Mouse (Mus musculus) kidney, adult 18-20 months (tissue): Measurements from ENCODE around the gene Ubr2.

Experiments used
- DNase-seq: peaks from one replicate; pipeline ENCODE4 v3.0.0; 2021

Gene Ubr2

GRCm38 (mm10) chr17:47009898-47010721 lies at the start of gene Ubr2:
Ubr2 (minus strand) TSS chr17:47010556.
- peak; percentile 93 for DNase-seq

DNA sequence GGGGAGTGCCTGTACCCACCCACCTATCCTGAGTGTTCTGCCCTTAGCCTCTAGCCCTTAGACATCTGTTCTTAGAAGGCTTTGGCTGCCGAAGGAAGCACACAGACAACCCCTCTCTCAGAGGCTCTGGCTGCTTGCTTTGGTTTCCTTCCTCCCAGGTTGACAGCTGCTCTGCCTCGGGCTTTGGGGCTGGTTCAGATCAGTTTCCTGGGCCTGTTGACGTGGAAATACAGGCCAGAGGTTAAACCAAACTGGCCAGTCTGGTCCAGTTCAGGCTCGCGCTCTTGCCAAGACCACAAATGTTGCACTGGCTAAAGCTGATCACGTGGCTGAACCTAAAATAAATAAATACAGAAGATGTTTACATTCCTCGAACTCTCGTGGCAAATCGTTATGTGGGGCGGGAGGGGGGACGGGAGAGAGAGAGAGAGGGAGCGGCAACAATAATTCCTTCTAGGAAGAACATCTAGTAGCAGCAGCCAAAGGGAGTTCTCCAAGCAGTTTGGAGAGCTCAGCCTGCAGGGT lies 49.5 kb upstream of the Ubr2 start:
- peak; percentile 76 for DNase-seq

GRCm38 (mm10) chr17:47057966-47058365 lies 47.6 kb upstream of the Ubr2 start:
- no peak for DNase-seq

DNA sequence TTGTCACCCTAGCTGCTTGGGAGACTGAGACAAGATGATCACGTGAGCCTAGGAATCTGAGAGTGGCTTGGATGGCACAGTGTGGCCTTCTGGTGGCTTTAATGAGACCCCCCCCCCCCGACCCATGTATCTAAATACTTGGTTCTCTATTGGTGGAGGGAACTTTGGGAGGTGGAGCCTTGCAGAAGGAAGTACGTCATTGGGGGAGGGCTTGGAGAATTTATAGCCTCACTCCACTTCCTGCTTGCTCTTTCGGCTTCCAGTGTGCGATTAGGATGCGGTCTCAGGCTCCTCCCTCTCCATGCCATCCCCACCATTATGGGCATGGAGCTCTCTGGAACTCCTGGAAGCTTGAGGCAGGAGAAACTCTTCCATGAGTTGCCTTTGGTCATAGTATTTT lies 46.1 kb upstream of the Ubr2 start:
- no peak for DNase-seq

- DNase-seq = no peak
These were observed 44.8 kb upstream of the Ubr2 start for GRCm38 (mm10) chr17:47055121-47055520.

DNA sequence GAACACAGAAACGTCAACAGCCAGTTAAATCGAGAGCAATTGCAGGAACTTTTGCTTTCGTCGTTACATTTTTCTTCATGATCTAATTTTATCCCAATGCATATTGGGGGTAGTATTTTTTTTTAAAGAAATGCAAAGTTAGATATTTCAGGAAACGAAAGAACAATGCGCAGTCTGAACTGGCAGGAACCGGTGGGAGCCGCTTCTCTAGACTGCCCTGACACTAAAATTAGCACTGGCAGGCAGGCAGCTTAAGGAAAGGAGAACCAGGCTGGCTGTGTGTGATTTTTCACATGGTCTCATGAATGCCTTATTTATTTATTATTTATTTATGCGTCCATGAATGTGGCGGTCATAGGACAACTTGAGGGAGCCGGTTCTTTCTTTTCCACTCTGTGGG lies 44.3 kb upstream of the Ubr2 start:
- peak; percentile 61 for DNase-seq

- no peak for DNase-seq
These were observed 40.3 kb upstream of the Ubr2 start for GRCm38 (mm10) chr17:47050678-47051077.

GRCm38 (mm10) chr17:47042866-47043265 lies 32.5 kb upstream of the Ubr2 start:
- DNase-seq = no peak

DNA sequence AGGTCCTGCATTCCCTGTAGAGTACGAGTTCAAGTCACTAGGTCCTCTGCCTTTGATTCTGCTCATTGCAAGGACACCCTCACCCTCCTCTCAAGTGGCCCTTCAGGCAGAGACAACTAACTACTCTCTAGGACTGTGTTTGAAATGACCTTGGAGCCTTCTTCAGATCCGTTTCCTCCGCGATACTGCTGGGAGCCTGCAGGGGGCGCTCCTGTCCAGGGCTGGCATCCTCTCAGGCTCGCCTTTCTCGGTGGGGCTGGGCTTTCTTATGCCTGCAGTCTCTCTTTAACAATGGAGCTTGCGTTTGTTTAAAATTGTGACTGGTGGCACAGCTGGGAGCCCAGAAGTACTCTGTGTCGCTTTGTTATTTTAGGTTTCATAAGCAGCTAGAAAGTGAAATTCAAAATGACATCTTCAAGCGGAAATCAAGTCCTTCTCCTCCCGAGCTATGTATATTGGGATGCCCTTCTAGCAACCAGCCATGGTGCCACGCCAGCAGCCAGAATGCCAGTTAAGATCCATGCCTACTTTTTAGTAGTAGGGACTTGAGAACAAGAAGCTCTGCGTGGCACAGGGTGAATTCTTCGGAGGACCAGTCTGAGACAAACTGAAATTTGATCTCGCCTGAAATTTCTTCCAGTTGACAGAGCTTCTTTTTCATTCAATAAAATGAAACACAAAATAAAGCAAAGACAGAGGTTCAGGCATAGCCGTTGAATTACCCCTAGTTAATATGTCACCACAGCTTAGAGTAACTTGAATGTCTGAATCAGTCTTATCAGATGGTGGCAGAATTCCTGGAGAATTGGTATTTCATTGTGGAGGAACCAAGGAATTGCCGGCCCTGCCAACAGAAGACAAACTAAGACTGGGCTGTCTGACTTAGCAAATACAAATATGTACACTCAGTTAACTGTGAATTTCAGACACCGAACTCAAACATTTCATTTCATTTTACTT lies 28.8 kb upstream of the Ubr2 start:
- DNase-seq = peak; percentile 89

GRCm38 (mm10) chr17:47034536-47034935 lies 24.2 kb upstream of the Ubr2 start:
- DNase-seq = no peak

DNA sequence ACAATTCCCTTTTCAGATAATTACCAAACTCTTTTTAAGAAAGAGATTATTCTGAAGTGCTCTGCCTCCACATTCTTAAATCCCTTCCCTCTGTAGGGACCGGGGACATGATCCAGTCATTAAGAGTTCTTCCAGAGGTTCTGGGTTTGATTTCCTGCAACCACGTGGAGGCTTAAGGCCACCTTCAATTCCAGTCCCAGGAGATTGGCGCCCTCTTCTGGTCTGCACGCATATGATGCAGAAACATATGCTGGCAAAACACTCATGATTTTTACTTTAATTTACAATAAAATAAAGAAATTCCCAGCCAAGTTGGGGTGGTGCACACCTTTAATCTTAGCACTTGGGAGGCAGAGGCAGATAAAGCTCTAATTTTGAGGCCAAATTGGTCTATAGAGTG lies 23.3 kb upstream of the Ubr2 start:
- peak; percentile 47 for DNase-seq

- no peak for DNase-seq
These were observed 14.4 kb upstream of the Ubr2 start for GRCm38 (mm10) chr17:47024805-47025204.

GRCm38 (mm10) chr17:47023369-47023768 lies 13.0 kb upstream of the Ubr2 start:
- no peak for DNase-seq

- no peak for DNase-seq
These were observed 2.5 kb upstream of the Ubr2 start for GRCm38 (mm10) chr17:47012896-47013295.

DNA sequence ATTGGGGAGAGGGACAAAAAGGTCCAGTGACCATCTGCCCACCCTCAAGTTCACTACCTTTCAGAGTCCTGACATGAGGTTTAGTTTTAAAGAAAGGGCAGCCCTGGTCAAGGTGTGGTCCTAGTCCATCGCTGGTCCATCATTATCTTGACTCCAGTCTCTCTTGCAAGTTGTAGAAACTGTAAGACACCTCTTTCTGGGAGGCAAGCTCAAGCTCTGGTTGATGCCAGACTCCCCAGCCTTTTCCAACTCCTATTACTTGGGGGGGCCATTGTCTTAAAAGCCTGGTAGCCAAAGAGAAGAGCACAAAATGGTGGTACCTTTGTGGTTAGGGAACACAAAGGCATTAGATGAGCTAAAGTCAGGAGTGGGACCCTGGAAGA lies 1.3 kb upstream of the Ubr2 start:
- no peak for DNase-seq

- peak; percentile 69 for DNase-seq
These were observed 635 bp upstream of the Ubr2 start for GRCm38 (mm10) chr17:47010722-47011660.

- DNase-seq = no peak
These were observed 834 bp downstream of the Ubr2 start for GRCm38 (mm10) chr17:47009546-47009897.

GRCm38 (mm10) chr17:47009016-47009415 lies 1.3 kb downstream of the Ubr2 start:
- no peak for DNase-seq

- DNase-seq = no peak
These were observed 1.9 kb downstream of the Ubr2 start for GRCm38 (mm10) chr17:47008506-47008905.

- DNase-seq = no peak
These were observed 3.6 kb downstream of the Ubr2 start for GRCm38 (mm10) chr17:47006741-47007140.

DNA sequence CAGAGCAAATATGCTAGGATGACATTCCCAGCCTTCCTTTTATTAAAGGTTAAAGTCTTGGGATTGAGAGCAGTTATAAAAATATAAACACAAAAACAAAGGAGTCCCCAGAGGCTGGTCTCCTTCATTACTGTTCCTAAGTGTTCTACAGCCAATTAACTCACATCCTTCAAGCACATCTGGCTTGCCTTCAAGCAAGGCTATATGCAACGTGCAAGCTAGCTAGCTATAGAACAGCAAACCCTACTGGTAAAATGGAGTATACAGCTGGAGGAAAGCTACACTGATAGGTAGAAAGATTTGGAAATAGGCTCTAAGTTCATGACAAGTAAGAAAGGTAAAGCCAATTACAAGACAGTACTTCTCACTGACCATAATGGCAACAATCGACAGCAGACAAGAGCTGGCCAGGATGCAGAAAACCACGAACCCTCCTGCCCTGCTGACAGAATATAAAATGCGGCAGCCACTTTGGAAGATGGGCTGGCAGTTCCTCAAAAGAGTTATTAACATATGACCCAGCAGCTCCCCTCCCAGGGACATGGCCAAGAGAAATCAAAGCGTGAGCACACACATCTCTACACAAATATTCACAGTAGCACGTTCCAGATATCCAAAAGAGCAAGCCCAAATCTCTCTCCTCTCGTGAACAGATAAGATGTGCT lies 4.5 kb downstream of the Ubr2 start:
- no peak for DNase-seq

DNA sequence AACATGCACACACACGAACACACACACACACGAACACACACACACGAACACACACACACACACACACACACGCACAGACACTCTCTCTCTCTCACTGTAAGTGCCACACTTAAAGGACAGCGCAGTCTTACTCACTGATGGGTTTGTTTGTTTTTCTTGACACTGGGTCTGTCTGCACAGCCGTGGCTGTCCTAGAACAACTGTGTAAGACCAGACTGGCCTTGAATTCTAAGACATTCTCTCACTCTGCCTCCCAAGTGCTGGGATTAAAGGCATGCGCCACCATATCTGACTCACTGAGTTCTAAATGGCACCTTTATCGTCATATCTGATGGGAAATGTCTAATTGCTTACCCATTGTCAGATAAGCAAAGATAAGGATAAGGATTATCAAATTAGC lies 7.1 kb downstream of the Ubr2 start:
- no peak for DNase-seq
